8 mouse cellular contexts compared by ENCODE assay signal in the genomic region with DNA sequence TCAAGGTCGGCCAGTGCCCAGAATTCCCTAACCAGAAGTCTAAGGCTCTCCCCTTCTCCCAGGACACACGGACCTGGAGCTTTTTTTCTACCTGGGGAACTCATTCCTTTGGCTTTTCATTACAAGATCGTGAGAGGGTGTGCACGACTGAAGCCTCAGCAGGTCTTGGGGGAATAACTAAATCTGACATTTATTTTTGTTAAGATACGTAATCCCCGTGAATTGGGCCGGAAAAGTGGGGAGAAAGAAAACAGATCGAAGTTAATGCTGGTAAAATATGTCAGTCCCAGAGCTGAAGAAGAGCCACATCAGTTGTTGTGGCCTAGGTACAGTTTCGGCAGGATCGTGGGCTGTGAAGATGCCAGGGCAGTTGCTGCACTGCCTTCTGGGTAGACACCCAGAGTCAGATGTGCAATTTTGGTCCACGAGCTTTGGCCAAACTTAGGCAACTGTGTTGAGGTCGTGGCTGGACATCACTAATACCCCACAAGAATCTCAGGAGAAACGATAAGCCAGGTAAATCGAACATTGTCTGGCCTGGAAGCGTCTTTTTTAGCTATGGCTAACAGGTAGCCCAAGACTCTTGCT. TPM values are rescaled to one million over a fixed set of nuclear protein-coding genes. Genes with fewer than 3 reads are reported as not detected.
DNase-seq lines count a peak whose midpoint lies in the region; ATAC-seq lines count a peak whose summit lies in the region.

No protein-coding gene starts in this region.

- DNase-seq in CD4-positive, CD25-positive, alpha-beta regulatory T cell, adult 2 months (ENCODE audit: low read depth, low spot score) = peak; percentile 42
- DNase-seq in lung, postnatal 14 days = no peak
- DNase-seq in spleen, adult 18-20 months = no peak
- no peak for DNase-seq in layer of hippocampus, postnatal 25 days (ENCODE audit: extremely low spot score in 1 of 2, low spot score in 1 of 2)

- ATAC-seq in CD4-positive, CD25-positive, alpha-beta regulatory T cell, adult 4 months = no peak
- ATAC-seq in lung, embryonic 16.5 days (ENCODE audit: low read depth) = no peak
- no peak for ATAC-seq in hindbrain, embryonic 12.5 days (ENCODE audit: low FRiP score)
- ATAC-seq in midbrain, embryonic 13.5 days = no peak

- peak overlapping the region; percentile 90 for H3K4me3 ChIP-seq in lung, embryonic 16.5 days (ENCODE audit: low read length)
- H3K4me3 ChIP-seq in hindbrain, embryonic 12.5 days = peak overlapping the region; percentile 71
- H3K4me3 ChIP-seq in midbrain, embryonic 13.5 days (replicated peaks) = peak overlapping the region; percentile 84

- H3K27me3 ChIP-seq in lung, embryonic 16.5 days (ENCODE audit: control insufficient read depth, insufficient read depth, low read depth, low read length) = no peaks in the 10 kb centered on the region
- H3K27me3 ChIP-seq in hindbrain, embryonic 12.5 days = no peaks in the 10 kb centered on the region
- no peaks in the 10 kb centered on the region for H3K27me3 ChIP-seq in midbrain, embryonic 13.5 days

- no peaks in the 10 kb centered on the region for H3K9me3 ChIP-seq in lung, embryonic 16.5 days (ENCODE audit: control insufficient read depth, low read length)
- no peaks in the 10 kb centered on the region for H3K9me3 ChIP-seq in hindbrain, embryonic 12.5 days (replicated peaks)
- no peaks in the 10 kb centered on the region for H3K9me3 ChIP-seq in midbrain, embryonic 13.5 days

- H3K4me2 ChIP-seq in lung, embryonic 16.5 days (ENCODE audit: low read depth, low read length) = peak overlapping the region; percentile 66
- peak overlapping the region; percentile 68 for H3K4me2 ChIP-seq in hindbrain, embryonic 12.5 days (replicated peaks)
- peak overlapping the region; percentile 84 for H3K4me2 ChIP-seq in midbrain, embryonic 13.5 days (replicated peaks)

- H3K36me3 ChIP-seq in lung, embryonic 16.5 days (ENCODE audit: control insufficient read depth, insufficient read depth, low read length) = no peaks in the 10 kb centered on the region
- H3K36me3 ChIP-seq in hindbrain, embryonic 12.5 days = no peaks in the 10 kb centered on the region
- H3K36me3 ChIP-seq in midbrain, embryonic 13.5 days = no peaks in the 10 kb centered on the region

- 27% methylated on average over 15 of the region's 15 CpGs for WGBS in lung, embryonic 16.5 days
- 33% methylated on average over 15 of the region's 15 CpGs for WGBS in hindbrain, embryonic 12.5 days
- 33% methylated on average over 15 of the region's 15 CpGs for WGBS in midbrain, embryonic 13.5 days

- H3K9ac ChIP-seq in lung, embryonic 16.5 days (ENCODE audit: low read length) = peak overlapping the region; percentile 95
- H3K9ac ChIP-seq in hindbrain, embryonic 12.5 days = peak overlapping the region; percentile 82
- H3K9ac ChIP-seq in midbrain, embryonic 13.5 days (replicated peaks) = peak overlapping the region; percentile 89

- peak overlapping the region; percentile 77 for H3K27ac ChIP-seq in lung, embryonic 16.5 days (ENCODE audit: low read length)
- H3K27ac ChIP-seq in hindbrain, embryonic 12.5 days = peak overlapping the region; percentile 70; the same call in 1 of the 2 replicates
- peak overlapping the region; percentile 84 for H3K27ac ChIP-seq in midbrain, embryonic 13.5 days

- H3K4me1 ChIP-seq in lung, embryonic 16.5 days (replicated peaks; ENCODE audit: control insufficient read depth, insufficient read depth, low read length) = peaks cover 13% of the 10 kb centered on the region
- H3K4me1 ChIP-seq in hindbrain, embryonic 12.5 days = peaks cover 17% of the 10 kb centered on the region
- H3K4me1 ChIP-seq in midbrain, embryonic 13.5 days (replicated peaks) = peaks cover 37% of the 10 kb centered on the region

RNA-seq across cellular contexts. Expression of a gene that starts 0.7 kb away (rescaled TPM):
- 10 to 100 TPM; 11.9 to 22.8 TPM for polyA plus RNA-seq in CD4-positive, CD25-positive, alpha-beta regulatory T cell, adult 4 months (2017; shearing (Covaris generic))
- 20.4 and 20.7 TPM in 2 replicates for polyA plus RNA-seq in lung, embryonic 16.5 days (2015; fragmentation: Nextera tagmentation; extraction: Ambion mirVana)
- polyA plus RNA-seq in hindbrain, embryonic 12.5 days (2016; fragmentation: Nextera tagmentation; extraction: Ambion mirVana) = 29.9 and 32.4 TPM in 2 replicates
- polyA plus RNA-seq in midbrain, embryonic 13.5 days (2015; fragmentation: Nextera tagmentation; extraction: Ambion mirVana) = 28.7 and 29.0 TPM in 2 replicates
- 10 to 100 TPM; 35.5 to 43.2 TPM for total RNA-seq in layer of hippocampus, postnatal 25 days (2021)

RNA-seq across cellular contexts. Expression of a gene that starts 49.5 kb away (rescaled TPM):
- 10 to 100 TPM; 11.4 to 12.6 TPM for polyA plus RNA-seq in CD4-positive, CD25-positive, alpha-beta regulatory T cell, adult 4 months (2017; shearing (Covaris generic))
- polyA plus RNA-seq in lung, embryonic 16.5 days (2015; fragmentation: Nextera tagmentation; extraction: Ambion mirVana) = 21.0 and 22.6 TPM in 2 replicates
- polyA plus RNA-seq in hindbrain, embryonic 12.5 days (2016; fragmentation: Nextera tagmentation; extraction: Ambion mirVana) = 21.2 and 22.2 TPM in 2 replicates
- polyA plus RNA-seq in midbrain, embryonic 13.5 days (2015; fragmentation: Nextera tagmentation; extraction: Ambion mirVana) = 23.6 and 24.3 TPM in 2 replicates
- 10 to 100 TPM; 19.9 to 26.3 TPM for total RNA-seq in layer of hippocampus, postnatal 25 days (2021)

RNA-seq across cellular contexts. Expression of a gene that starts 51.9 kb away (rescaled TPM):
- under 1 TPM; 0.20 to 0.73 TPM for polyA plus RNA-seq in CD4-positive, CD25-positive, alpha-beta regulatory T cell, adult 4 months (2017; shearing (Covaris generic))
- 0.14 and 0.36 TPM in 2 replicates for polyA plus RNA-seq in lung, embryonic 16.5 days (2015; fragmentation: Nextera tagmentation; extraction: Ambion mirVana)
- 0.34 and 0.40 TPM in 2 replicates for polyA plus RNA-seq in hindbrain, embryonic 12.5 days (2016; fragmentation: Nextera tagmentation; extraction: Ambion mirVana)
- 0.18 and 0.22 TPM in 2 replicates for polyA plus RNA-seq in midbrain, embryonic 13.5 days (2015; fragmentation: Nextera tagmentation; extraction: Ambion mirVana)
- total RNA-seq in layer of hippocampus, postnatal 25 days (2021) = 1 to 10 TPM; 1.2 to 2.9 TPM
